Mouse (Mus musculus) adrenal gland, adult 8-10 months (tissue): ENCODE measurements around the gene Vps35l. TPM values are rescaled to one million over a fixed set of nuclear protein-coding genes. Genes with fewer than 3 reads are reported as not detected.

Experiments
- DNase-seq: peaks from one replicate; pipeline ENCODE4 v3.0.0; 2022
- total RNA-seq, 4 experiments: library from RNA; stranded (reverse); gene quantifications; 2 replicates each; pipeline ENCODE4 v1.2.4; 2022

Vps35l gene
- total RNA-seq, 4 experiments from 2014 or later, result 64.7 to 73.0 (median 70.2) TPM

DNA sequence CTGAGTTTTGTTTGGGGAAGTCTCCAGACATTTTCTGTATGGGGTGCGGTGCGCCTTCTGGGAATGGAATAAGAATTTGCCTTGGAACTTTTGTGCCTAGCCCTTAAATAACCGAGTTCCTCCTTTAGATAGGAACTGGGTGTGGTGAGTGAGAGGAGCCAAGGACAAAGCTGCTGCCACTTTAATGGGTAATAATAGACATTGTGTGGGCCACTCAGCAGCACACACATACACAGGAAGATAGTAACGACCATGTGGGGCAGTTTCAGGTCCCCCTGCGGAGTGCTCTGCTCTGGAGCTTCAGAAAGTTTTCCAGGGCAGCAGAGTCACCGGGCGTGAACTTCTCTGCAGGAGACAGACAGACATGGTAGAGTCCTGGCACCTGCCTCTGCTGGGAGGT lies 81.3 kb downstream of the Vps35l start:
- DNase-seq, result no peak

DNA sequence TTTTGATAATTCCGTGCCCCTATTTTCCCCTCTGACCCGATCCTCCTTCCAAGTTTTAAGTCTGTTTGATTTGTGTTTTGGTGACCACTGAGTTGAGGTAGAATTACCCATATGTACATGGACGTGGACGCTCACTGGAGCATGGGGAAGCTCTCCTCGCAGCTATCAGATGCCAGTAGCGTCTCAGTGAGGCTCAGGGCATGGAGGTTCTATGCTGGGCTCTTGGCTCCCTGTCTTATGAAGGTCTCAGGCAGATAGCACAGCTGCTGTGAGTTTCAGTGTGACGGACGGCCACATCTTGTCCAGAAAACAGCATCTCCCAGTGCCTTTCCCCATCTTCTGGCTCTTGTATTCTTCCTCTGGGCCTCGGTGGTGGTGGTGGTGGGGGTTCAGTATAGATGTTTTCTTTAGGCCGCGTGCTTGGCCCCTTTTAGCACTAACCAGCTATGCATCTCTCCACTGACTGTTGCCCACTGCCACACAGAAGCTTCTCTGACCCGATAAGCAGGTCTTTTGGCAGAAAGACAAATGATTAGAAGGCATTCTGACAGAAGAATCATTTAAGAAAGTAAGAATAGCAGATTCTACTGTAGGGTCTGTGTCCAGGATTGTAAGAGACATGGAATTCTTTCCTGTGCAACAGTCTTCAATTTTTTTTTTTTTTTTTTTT lies 82.0 kb downstream of the Vps35l start:
- no peak for DNase-seq

DNA sequence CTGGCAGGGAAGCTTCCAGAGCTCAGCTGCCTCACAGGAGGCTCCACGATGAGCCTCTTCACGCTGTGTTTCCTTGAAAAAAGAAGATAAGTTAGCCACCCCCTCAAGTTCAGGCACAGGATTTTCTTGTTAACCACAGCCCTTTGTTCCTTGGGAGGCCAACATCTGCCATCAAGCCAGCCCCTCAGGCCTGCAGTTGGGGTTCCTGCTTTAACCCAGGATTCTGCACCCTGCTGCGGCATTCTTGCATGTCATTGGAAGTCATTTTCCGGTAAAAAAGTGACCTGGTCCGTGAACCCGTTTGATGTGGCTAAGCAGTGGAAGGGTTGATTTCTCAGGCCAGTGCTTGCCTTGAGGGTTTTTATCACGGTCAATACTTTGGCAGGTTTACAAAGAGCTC lies 84.4 kb downstream of the Vps35l start:
- no peak for DNase-seq

- peak; percentile 49 for DNase-seq
Observed at GRCm38 (mm10) chr7:118827975-118828416, 88.0 kb downstream of the Vps35l start.

GRCm38 (mm10) chr7:118837901-118838300 lies 97.9 kb downstream of the Vps35l start:
- no peak for DNase-seq

DNA sequence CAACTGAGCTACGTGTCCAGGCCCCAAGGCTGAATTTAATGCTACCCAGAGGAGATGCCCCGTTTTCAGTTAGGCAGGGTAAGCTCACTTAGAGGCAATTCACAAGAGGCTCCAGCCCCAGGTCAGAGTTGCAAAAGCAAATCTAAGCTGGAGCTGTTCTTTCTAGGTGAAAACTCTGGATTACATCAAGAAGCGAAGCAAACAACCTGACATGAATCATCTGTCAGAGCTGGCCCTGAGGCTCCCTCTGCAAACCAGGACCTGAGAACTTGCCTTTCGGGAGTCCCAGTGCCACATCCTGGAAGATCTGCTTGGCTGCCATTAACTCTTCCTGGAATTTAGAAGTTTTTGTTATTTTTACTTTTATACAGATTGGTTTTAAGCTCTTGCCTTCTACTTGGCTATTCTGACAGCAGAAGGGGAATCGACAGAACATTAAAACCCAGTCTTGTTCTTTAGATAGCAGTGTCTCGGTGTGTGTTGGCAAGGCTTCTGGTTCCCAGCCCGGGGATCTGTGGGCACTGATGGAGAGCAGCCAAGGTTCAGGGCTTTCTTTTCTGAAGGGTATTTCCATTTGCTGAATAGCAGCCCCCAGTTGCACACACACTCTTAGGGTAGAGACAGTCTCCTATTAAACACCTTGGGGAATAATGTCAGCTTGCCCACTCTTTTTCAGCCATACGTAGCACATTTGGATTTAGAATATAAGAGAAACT lies 101.2 kb downstream of the Vps35l start:
- DNase-seq, result no peak

- DNase-seq, result peak; percentile 39
Observed at GRCm38 (mm10) chr7:118841796-118842195, 101.8 kb downstream of the Vps35l start.

DNA sequence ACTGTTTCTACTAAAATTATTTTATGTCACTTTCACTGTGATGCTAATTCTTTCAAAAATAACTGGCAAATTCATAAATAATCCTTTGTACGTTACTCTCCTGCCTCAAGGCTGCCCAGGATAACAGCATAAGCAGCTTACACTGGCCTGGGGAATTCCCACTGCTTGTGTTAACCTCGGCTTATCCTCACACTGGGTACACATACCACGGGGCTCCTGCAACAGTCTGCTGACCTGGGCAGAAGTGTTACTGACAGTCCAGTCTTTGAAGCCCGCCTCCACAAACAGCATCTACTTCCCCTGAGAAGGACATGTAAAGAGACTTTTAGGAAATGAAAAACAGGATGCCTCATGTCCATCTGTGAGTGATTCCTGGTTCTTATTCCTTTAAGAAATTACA lies 102.9 kb downstream of the Vps35l start:
- DNase-seq, result no peak

DNA sequence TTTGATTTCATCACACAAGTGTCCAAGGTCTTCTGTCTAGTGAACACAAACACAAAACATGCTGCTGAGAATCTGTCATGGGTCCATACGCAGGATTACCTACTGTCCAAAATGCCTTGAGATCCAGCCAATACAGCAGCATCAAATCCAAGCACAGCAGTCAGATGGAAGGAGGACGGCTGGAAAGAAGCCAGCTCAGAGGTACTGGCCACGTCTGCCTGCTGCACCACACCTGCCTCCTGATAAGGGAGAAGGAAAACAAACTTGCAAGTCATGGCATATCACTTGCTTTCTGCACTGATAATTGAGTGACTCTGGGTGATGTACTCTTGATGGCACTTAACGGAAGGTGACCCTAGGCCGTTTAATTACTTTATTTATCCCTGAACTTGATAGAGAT lies 105.1 kb downstream of the Vps35l start:
- DNase-seq, result no peak

DNA sequence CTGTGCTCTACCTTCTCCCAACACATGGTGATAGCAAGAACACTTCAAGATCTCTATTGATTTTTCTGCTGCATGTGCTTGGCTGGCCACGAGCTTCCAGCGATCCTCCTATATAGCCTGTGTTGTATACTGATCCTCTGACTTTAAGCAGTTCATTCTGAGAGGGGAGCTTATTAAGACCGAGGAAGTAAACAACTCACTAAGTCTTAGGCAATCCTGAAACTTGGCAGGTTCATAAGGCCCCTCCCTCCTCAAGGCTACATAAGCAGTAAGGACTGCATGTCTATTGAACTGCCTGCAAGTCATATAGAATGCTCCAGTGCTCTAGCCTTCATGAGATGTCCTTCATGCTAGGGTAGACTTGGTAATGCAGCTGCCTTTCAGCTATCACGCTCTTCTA lies 106.3 kb downstream of the Vps35l start:
- no peak for DNase-seq

GRCm38 (mm10) chr7:118848796-118849195 lies 108.8 kb downstream of the Vps35l start:
- DNase-seq, result peak; percentile 64

DNA sequence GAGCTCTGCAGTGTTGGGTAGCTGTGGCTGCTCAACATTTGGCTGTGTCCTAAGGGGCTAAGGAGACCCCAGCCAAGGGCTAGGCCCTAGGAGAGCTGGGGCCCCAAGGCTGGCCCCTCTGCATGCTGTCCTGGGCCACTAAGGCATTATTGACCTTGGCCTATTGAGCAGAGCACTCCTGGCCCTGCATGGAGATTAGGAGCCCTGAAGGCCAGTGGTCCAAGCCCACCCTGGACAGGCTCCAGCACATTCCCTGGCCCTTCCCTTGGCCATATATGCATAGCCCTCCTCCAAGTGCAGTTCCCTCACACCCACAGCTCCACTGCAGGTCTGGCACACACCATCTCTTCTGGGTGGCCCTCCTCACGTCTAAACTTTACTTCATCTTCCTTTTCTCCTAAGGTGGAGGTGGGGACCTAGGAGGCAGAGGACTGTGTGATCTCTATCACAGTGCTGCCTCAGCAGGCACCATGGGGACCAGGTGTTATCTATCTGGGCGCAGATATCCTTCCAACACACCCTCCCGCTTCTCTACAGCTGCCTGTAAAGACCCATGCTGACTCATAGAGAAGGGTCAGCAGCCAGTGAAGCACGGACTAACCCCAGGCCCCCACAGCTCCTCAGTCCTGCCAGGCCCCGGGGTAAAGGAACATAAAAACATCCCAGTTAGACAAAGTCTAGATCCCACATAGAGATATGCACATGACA lies 109.7 kb downstream of the Vps35l start:
- no peak for DNase-seq

- peak; percentile 55 for DNase-seq
Observed at GRCm38 (mm10) chr7:118850676-118851290, 110.8 kb downstream of the Vps35l start.

DNA sequence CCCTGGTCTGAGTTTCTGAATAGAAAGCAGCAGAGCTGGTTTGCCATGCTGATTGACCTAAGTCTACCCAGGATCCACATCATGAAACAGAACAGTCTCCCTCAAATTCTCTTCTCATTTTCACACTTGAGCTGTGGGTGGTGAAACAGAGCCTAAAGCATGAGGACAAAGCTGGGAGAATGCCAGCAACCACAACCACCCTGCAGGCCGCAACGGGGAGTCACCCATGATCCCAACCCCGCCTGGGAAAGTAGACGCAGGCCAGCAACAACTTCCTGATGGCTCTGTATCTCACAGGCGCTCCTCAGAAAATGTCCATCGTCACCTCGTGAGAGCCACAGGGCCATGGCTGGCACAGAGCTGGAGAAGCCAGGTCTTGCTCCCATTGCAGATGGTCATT lies 111.5 kb downstream of the Vps35l start:
- no peak for DNase-seq

GRCm38 (mm10) chr7:118852611-118853010 lies 112.6 kb downstream of the Vps35l start:
- DNase-seq, result no peak

GRCm38 (mm10) chr7:118854606-118855005 lies 114.6 kb downstream of the Vps35l start:
- no peak for DNase-seq

GRCm38 (mm10) chr7:118855171-118855876 lies 115.3 kb downstream of the Vps35l start, which contains the start of gene Iqck:
Gene Iqck (plus strand): TSS chr7:118855752.
- peak; percentile 88 for DNase-seq

- DNase-seq, result no peak
Observed at GRCm38 (mm10) chr7:118855877-118856304, 115.9 kb downstream of the Vps35l start, which contains the start of gene Knop1. Gene Knop1 (minus strand): TSS chr7:118856254.

- peak; percentile 47 for DNase-seq
Observed at GRCm38 (mm10) chr7:118858640-118859039, 118.6 kb downstream of the Vps35l start.

GRCm38 (mm10) chr7:118865362-118865761 lies 125.3 kb downstream of the Vps35l start:
- no peak for DNase-seq

DNA sequence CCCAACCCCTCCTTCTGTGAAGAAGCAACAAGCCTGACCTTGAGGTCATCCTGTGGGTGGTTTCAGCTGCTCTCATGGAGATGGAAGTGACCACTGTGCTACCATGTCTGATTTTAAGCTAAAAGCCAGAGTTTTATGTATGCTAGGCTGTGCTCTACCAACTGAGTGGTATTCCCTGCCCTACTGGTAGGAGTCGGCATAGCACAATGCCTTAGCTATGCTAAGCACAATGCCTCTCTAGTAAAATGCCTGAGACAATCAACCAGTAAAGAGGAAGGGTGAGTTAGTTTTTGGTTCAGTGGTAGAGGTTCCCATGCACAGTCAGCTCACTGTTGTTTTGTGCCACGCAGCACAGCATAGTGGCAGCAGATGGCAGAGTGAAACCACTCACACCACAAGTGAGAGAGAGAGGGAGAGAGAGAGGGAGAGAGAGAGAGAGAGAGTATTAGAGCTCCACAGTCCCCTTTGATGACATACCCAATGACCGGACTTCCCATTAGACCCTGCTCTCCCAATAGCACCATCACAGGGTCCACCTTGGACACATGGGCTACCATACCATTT lies 139.5 kb downstream of the Vps35l start:
- no peak for DNase-seq

DNA sequence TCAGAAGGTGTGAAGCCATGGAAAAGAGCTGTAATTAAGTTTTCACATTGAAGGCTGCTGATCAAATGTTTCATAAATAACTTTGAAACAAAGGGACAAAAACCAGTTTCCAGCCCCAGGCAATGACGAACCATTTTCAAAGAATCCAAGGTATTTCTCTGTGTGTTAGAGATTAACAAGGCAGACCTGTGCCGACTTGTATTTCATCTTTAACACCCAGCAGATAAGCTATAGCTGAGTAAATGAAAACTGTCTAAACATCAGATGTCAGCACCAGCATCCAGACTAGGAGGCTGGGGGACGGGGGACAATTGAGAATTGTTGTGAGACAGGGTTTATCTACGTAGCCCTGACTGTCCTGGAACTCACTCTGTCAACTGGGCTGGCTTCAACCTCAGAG lies 143.9 kb downstream of the Vps35l start:
- DNase-seq, result no peak
